Mouse (Mus musculus) layer of hippocampus, adult 11-12 months (tissue): ENCODE results near the gene Bag5.
"Not testable (repeated sequence)": the region's sequence is repeated elsewhere in the genome, so short reads cannot be mapped to it uniquely, and the experiment has no call there.

Experiments
- DNase-seq: peaks from one replicate; pipeline ENCODE4 v3.0.0; 2022; ENCODE audit warnings: low spot score

Gene Bag5

GRCm38 (mm10) chr12:111734912-111735311 lies 21.9 kb upstream of the Bag5 start:
- DNase-seq, result no peak

GRCm38 (mm10) chr12:111732921-111733320 lies 19.9 kb upstream of the Bag5 start:
- no peak for DNase-seq

GRCm38 (mm10) chr12:111731822-111732807 lies 19.1 kb upstream of the Bag5 start:
- DNase-seq, result peak; percentile 90

- no peak for DNase-seq
These were observed 14.9 kb upstream of the Bag5 start for GRCm38 (mm10) chr12:111727956-111728355.

GRCm38 (mm10) chr12:111726122-111726463 lies 13.0 kb upstream of the Bag5 start:
- no peak for DNase-seq

GRCm38 (mm10) chr12:111725338-111726121 lies 12.5 kb upstream of the Bag5 start:
- DNase-seq, result peak; percentile 58

GRCm38 (mm10) chr12:111724638-111725337 lies 11.7 kb upstream of the Bag5 start:
- DNase-seq, result no peak

GRCm38 (mm10) chr12:111722654-111723053 lies 9.6 kb upstream of the Bag5 start:
- DNase-seq, result peak; percentile 61

- no peak for DNase-seq
These were observed 7.2 kb upstream of the Bag5 start for GRCm38 (mm10) chr12:111720222-111720621.

- no peak for DNase-seq
These were observed 5.6 kb upstream of the Bag5 start for GRCm38 (mm10) chr12:111718656-111719055.

GRCm38 (mm10) chr12:111716505-111716904 lies 3.4 kb upstream of the Bag5 start:
- DNase-seq, result no peak

GRCm38 (mm10) chr12:111713880-111714279 lies 823 bp upstream of the Bag5 start:
- DNase-seq, result not testable (repeated sequence)

- no peak for DNase-seq
These were observed 581 bp downstream of the Bag5 start for GRCm38 (mm10) chr12:111712476-111712875.

- no peak for DNase-seq
These were observed 3.0 kb downstream of the Bag5 start for GRCm38 (mm10) chr12:111710091-111710490.

GRCm38 (mm10) chr12:111708181-111708580 lies 4.9 kb downstream of the Bag5 start:
- DNase-seq, result no peak

- DNase-seq, result no peak
These were observed 7.7 kb downstream of the Bag5 start for GRCm38 (mm10) chr12:111705186-111705973.

GRCm38 (mm10) chr12:111704609-111705008 lies 8.4 kb downstream of the Bag5 start:
- no peak for DNase-seq

- DNase-seq, result no peak
These were observed 9.8 kb downstream of the Bag5 start for GRCm38 (mm10) chr12:111703301-111703700.

- no peak for DNase-seq
These were observed 12.1 kb downstream of the Bag5 start for GRCm38 (mm10) chr12:111700920-111701458.

GRCm38 (mm10) chr12:111699542-111699941 lies 13.5 kb downstream of the Bag5 start:
- DNase-seq, result no peak

- DNase-seq, result no peak
These were observed 14.6 kb downstream of the Bag5 start for GRCm38 (mm10) chr12:111698346-111698913.
